Mouse (Mus musculus) forebrain, embryonic 11.5 days (tissue): Measurements from ENCODE around the gene Naa80. TPM values are rescaled to one million over a fixed set of nuclear protein-coding genes. Genes with fewer than 3 reads are reported as not detected.

ENCODE experiments used
- ATAC-seq: fragments of 200-750 bp; cut with Nextera tagmentation; replicated peaks from 2 replicates; pipeline ENCODE4 v1.8.0; 2017; ENCODE audit warnings: moderate TSS enrichment; ENCODE audit not compliant: low FRiP score
- DNase-seq: peaks from one replicate; pipeline ENCODE4 v3.0.0-alpha.2; 2017; ENCODE audit warnings: low spot score
- H3K27ac ChIP-seq: fragments of 300-500 bp; sonication (generic); 2 replicates; pipeline ENCODE4 v1.5.1; 2014; ENCODE audit warnings: low read depth, low read length
- H3K27me3 ChIP-seq: fragments of 300-500 bp; sonication (generic); 2 replicates; pipeline ENCODE4 v1.6.1; 2014; ENCODE audit warnings: mild to moderate bottlenecking, low read length, mixed read lengths; ENCODE audit not compliant: control insufficient read depth, insufficient read depth
- H3K36me3 ChIP-seq: fragments of 300-500 bp; sonication (generic); 2 replicates; pipeline ENCODE4 v1.6.1; 2014; ENCODE audit warnings: mild to moderate bottlenecking, low read length, moderate library complexity, mixed read lengths; ENCODE audit not compliant: control insufficient read depth, insufficient read depth
- H3K4me1 ChIP-seq: fragments of 300-500 bp; sonication (generic); replicated peaks from 2 replicates; pipeline ENCODE4 v1.6.1; 2014; ENCODE audit warnings: low read length, mixed read lengths; ENCODE audit not compliant: control insufficient read depth, insufficient read depth
- H3K4me2 ChIP-seq: fragments of 300-500 bp; sonication (generic); 2 replicates; pipeline ENCODE4 v1.6.1; 2014; ENCODE audit warnings: low read depth, mild to moderate bottlenecking, low read length, moderate library complexity, mixed read lengths; ENCODE audit not compliant: severe bottlenecking
- H3K4me3 ChIP-seq: fragments of 300-500 bp; sonication (generic); 2 replicates; pipeline ENCODE4 v1.5.1; 2014; ENCODE audit warnings: low read depth, low read length
- H3K9ac ChIP-seq: fragments of 300-500 bp; sonication (generic); 2 replicates; pipeline ENCODE4 v1.6.1; 2014; ENCODE audit warnings: low read length
- H3K9me3 ChIP-seq: fragments of 300-500 bp; sonication (generic); 2 replicates; pipeline ENCODE4 v1.6.1; 2016; ENCODE audit warnings: low read length, mixed read lengths; ENCODE audit not compliant: control insufficient read depth
- WGBS: fragments of 180-500 bp; shearing (Covaris S2); extraction: QIAGEN DNeasy Blood & Tissue Kit; methylation state at CpG from one replicate; pipeline ENCODE4 v1.1.7; 2014; 5-methylcytosine and 5-hydroxymethylcytosine counted together
- polyA plus RNA-seq: library from polyadenylated mRNA; unstranded; fragments of >200 nt; fragmentation: Nextera tagmentation; extraction: Ambion mirVana; gene quantifications from 2 replicates; pipeline ENCODE4 v1.2.1, GENCODE M21; 2014

Gene Naa80
- polyA plus RNA-seq, 1 experiment from 2014 or later, result 11.3 TPM

DNA sequence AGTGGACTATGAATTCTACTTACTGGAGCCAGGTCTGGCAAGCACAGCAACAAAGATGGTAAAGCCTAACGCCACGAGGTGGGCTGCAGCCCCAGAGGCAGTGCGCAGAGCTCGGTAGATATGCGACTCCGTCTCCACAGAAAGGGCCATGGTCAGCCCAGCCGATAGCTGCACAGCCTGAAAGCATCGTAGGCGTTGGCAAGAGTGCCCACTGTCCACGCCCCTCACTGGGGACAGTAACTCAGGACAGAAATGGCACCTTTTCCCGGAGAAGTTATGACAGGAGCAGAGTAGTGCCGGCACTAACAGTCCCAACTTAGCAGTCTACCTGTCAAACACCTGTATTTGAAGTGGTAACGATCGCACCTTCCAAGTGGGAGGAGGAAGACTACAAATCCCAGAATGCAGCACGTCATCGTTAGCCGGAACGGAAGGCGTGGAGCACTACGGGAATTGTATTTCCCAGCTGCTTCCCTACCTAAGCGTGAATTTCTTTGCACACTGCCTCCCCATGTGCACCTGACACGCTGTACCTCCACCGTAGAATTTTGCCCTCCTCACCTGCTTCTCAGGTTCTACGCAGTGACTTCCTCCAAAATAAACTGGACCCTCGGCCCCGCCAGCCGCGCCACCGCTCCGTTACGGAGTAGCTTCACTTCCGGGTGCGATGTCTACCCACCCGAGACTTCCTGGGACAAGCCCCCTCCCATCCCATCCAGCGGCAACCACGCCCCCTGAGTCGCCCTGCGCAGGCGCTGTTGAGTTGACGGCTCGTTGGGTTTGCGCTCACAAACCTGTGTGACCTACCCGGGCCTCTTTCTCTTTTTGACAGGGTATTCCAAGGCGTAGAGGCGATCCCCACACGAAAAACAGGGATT lies 37.0 kb upstream of the Naa80 start, which contains the start of the genes Cyb561d2 and Nprl2:
Gene Cyb561d2, minus strand, starts transcription at position 720 of the 878 bp plus-strand sequence.
Gene Nprl2, plus strand, starts transcription at position 753 of the 878 bp plus-strand sequence.
- Histone ChIP-seq H3K4me3 (peak within 1 kb of the TSS; percentile 63), H3K4me2 (peak within 1 kb of the TSS; percentile 95), H3K9me3 (no peaks in the 10 kb centered on the region), H3K27me3 (no peaks in the 10 kb centered on the region), H3K9ac (peak within 1 kb of the TSS; percentile 66), H3K36me3 (peaks cover 7% of the 10 kb centered on the region), H3K27ac (no peak within 1 kb of the TSS), H3K4me1 (peaks cover 9% of the 10 kb centered on the region)
- ATAC-seq (peak; percentile 83), DNase-seq (peak; percentile 96)
- 1% methylated on average over 46 of the region's 46 CpGs for WGBS

DNA sequence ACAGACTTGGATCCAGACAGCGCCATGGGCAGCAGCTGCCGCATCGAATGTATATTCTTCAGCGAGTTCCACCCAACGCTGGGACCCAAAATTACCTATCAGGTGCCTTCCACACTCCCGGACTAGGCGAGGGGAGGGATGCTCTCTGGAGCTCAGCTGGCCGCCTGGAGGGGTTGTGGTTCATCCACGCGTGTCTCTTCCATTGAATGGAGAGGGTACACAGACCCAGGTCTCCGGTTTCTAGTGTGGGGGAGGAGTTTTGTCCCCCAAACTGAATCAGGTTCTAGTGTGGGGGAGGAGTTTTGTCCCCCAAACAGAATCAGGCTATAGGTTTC lies 36.4 kb upstream of the Naa80 start:
- peak overlapping the region; percentile 95 for H3K4me2 ChIP-seq
- H3K36me3 ChIP-seq, result peaks cover 7% of the 10 kb centered on the region
- no peak overlapping the region for H3K27ac ChIP-seq
- H3K9ac ChIP-seq, result peak overlapping the region; percentile 66
- H3K4me1 ChIP-seq, result peaks cover 11% of the 10 kb centered on the region; the same call in 1 of the 2 replicates
- DNase-seq (no peak), ATAC-seq (peak; percentile 14; the same call in 1 of the 2 replicates)
- H3K4me3 ChIP-seq, result peak overlapping the region; percentile 63
- no peaks in the 10 kb centered on the region for H3K27me3 ChIP-seq
- 1% methylated on average over 11 of the region's 11 CpGs for WGBS
- H3K9me3 ChIP-seq, result no peaks in the 10 kb centered on the region

DNA sequence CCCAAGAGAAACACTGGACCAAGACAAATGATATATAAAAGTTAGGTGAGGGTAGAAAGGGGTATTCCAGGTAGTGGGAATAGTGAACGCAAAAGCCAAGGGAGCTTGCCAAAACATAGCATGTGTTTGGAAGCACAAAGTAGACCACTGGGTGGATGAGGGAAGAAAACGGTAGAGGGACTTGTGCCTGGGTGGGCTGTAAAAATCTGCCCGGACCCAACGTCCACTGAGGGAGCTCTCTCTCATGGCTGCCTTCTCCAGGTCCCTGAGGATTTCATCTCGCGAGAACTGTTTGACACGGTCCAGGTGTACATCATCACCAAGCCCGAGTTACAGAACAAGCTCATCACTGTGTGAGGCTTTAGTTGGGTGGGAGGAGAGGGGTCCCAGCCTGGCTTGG lies 36.0 kb upstream of the Naa80 start:
- 47% methylated on average over 8 of the region's 8 CpGs for WGBS
- H3K4me3 ChIP-seq, result peak overlapping the region; percentile 63
- peaks cover 14% of the 10 kb centered on the region; the same call in 1 of the 2 replicates for H3K4me1 ChIP-seq
- DNase-seq (no peak), ATAC-seq (no peak)
- no peak overlapping the region for H3K27ac ChIP-seq
- no peaks in the 10 kb centered on the region for H3K9me3 ChIP-seq
- no peaks in the 10 kb centered on the region for H3K27me3 ChIP-seq
- peak overlapping the region; percentile 95 for H3K4me2 ChIP-seq
- H3K36me3 ChIP-seq, result peaks cover 7% of the 10 kb centered on the region
- H3K9ac ChIP-seq, result peak overlapping the region; percentile 66; the same call in 1 of the 2 replicates

DNA sequence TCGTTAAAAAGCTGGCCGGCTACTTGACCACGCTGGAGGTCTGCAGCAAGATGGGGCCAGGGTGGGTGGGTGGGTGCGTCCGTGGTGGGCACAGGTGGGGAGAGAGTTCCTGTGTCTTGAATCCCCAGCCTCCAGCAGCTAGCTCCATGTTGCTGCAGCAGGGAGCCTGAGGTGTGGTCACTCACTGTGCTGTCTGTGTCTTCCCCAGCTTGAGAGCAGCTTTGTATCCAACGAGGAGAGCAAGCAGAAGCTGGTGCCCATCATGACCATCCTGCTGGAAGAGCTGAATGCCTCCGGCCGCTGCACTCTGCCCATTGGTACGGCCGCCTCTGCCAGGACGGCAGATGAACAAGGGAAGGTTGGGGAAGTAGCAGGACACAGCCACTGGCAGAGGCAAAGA lies 35.4 kb upstream of the Naa80 start:
- Histone ChIP-seq H3K4me1 (peaks cover 14% of the 10 kb centered on the region; the same call in 1 of the 2 replicates), H3K9me3 (no peaks in the 10 kb centered on the region), H3K4me2 (no peak overlapping the region), H3K27me3 (no peaks in the 10 kb centered on the region), H3K4me3 (no peak overlapping the region), H3K36me3 (peaks cover 4% of the 10 kb centered on the region; the same call in 1 of the 2 replicates), H3K27ac (no peak overlapping the region), H3K9ac (no peak overlapping the region)
- ATAC-seq (no peak), DNase-seq (no peak)
- WGBS, result 88% methylated on average over 11 of the region's 11 CpGs

DNA sequence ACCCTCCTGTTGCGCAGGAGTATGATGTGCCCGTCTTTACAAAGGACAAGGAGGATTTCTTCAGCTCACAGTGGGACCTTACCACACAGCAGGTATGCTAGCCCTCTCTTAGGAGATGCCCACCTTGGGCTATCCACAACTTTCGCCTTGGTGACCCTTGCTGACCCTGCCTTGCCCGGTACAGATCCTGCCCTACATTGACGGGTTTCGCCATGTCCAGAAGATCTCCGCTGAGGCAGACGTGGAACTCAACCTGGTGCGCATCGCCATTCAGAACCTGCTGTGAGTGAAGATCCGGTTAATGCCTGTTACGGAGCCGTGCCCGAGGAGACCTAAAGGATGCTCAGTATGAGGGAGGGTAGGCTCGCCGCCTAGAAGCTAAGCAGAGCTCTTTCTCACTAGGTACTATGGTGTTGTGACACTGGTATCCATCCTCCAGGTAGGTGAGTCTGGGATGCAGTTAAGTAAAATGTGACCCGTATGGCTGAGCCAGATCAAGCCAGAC lies 34.4 kb upstream of the Naa80 start:
- H3K9ac ChIP-seq, result no peak overlapping the region
- H3K27me3 ChIP-seq, result no peaks in the 10 kb centered on the region
- DNase-seq (no peak), ATAC-seq (no peak)
- WGBS, result 95% methylated on average over 17 of the region's 17 CpGs
- no peaks in the 10 kb centered on the region for H3K9me3 ChIP-seq
- no peak overlapping the region for H3K27ac ChIP-seq
- no peak overlapping the region for H3K4me2 ChIP-seq
- H3K4me1 ChIP-seq, result peaks cover 14% of the 10 kb centered on the region; the same call in 1 of the 2 replicates
- H3K36me3 ChIP-seq, result no peaks in the 10 kb centered on the region
- H3K4me3 ChIP-seq, result no peak overlapping the region

DNA sequence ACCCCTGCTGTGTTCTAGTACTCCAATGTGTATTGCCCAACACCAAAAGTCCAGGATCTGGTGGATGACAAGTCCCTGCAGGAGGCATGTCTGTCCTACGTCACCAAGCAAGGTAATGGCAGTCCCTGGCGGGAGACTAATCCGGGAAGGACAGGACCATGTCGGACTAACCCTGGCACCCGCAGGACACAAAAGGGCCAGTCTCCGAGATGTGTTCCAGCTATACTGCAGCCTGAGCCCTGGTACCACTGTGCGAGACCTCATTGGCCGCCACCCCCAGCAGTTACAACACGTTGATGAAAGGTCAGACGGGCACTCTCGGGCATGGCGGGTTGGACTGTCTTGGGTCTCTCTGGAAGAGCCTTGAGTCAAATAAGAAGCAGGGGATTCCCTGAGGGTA lies 34.0 kb upstream of the Naa80 start:
- no peak overlapping the region for H3K4me2 ChIP-seq
- no peaks in the 10 kb centered on the region for H3K36me3 ChIP-seq
- no peaks in the 10 kb centered on the region for H3K9me3 ChIP-seq
- WGBS, result 94% methylated on average over 12 of the region's 12 CpGs
- no peak overlapping the region for H3K27ac ChIP-seq
- H3K9ac ChIP-seq, result no peak overlapping the region
- ATAC-seq (no peak), DNase-seq (no peak)
- H3K27me3 ChIP-seq, result no peaks in the 10 kb centered on the region
- no peak overlapping the region for H3K4me3 ChIP-seq
- H3K4me1 ChIP-seq, result peaks cover 14% of the 10 kb centered on the region; the same call in 1 of the 2 replicates

DNA sequence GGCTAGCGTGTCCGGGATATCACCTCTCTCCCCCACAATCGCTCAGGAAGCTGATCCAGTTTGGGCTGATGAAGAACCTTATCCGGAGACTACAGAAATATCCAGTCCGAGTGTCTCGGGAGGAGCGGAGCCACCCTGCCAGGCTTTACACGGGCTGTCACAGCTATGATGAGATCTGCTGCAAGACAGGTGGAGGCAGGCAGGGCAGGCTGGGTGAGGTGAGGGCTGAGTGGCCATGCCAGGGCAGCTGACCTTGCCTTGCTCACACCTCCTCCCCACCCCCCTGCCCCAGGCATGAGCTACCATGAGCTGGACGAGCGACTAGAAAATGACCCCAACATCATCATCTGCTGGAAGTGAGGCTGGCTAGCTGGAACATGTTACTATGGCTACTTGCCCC lies 33.5 kb upstream of the Naa80 start:
- H3K4me1 ChIP-seq, result peaks cover 14% of the 10 kb centered on the region; the same call in 1 of the 2 replicates
- ATAC-seq (no peak), DNase-seq (no peak)
- no peak overlapping the region for H3K4me3 ChIP-seq
- WGBS, result 86% methylated on average over 10 of the region's 10 CpGs
- H3K9ac ChIP-seq, result no peak overlapping the region
- H3K27ac ChIP-seq, result no peak overlapping the region
- no peaks in the 10 kb centered on the region for H3K9me3 ChIP-seq
- no peak overlapping the region for H3K4me2 ChIP-seq
- no peaks in the 10 kb centered on the region for H3K36me3 ChIP-seq
- H3K27me3 ChIP-seq, result peaks cover 3% of the 10 kb centered on the region

DNA sequence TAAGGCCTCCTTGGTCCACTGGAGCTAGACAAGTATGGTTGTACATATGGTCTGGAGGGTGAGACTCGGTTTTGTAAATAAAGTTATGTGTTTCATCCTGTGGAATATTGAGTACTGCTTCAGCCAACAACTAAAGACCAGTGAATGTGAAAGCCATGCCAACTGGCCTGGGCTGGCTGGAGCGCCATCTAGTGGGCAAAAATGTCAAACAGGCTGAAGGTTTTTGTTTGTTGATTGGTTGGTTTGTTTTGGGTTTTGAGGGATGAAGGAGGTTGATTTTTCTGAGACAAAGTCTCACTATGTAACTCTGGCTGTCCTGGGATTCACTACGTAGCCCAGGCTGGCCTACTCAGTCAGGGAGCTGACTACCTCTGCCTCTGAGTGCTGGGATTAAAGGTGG lies 33.1 kb upstream of the Naa80 start:
- H3K27ac ChIP-seq, result no peak overlapping the region
- H3K9me3 ChIP-seq, result no peaks in the 10 kb centered on the region
- ATAC-seq (no peak), DNase-seq (peak; percentile 89)
- H3K4me2 ChIP-seq, result no peak overlapping the region
- no peak overlapping the region for H3K9ac ChIP-seq
- WGBS, result 2% methylated on average over 3 of the region's 3 CpGs
- peaks cover 7% of the 10 kb centered on the region for H3K27me3 ChIP-seq
- no peak overlapping the region for H3K4me3 ChIP-seq
- H3K4me1 ChIP-seq, result peaks cover 14% of the 10 kb centered on the region; the same call in 1 of the 2 replicates
- no peaks in the 10 kb centered on the region for H3K36me3 ChIP-seq
